Mouse (Mus musculus) erythroblast, embryonic 14.5 days (primary cell): ENCODE results near the gene Ifitm6.

Experiments
- GATA1 ChIP-seq: IDR thresholded peaks from 2 replicates; pipeline ENCODE4 v1.6.1; 2012; ENCODE audit warnings: low read length, inconsistent platforms, mixed read lengths
- TAL1 ChIP-seq: IDR thresholded peaks from 3 replicates; pipeline ENCODE4 v1.6.1; 2012; ENCODE audit warnings: low read length, inconsistent platforms, mixed read lengths

DNA sequence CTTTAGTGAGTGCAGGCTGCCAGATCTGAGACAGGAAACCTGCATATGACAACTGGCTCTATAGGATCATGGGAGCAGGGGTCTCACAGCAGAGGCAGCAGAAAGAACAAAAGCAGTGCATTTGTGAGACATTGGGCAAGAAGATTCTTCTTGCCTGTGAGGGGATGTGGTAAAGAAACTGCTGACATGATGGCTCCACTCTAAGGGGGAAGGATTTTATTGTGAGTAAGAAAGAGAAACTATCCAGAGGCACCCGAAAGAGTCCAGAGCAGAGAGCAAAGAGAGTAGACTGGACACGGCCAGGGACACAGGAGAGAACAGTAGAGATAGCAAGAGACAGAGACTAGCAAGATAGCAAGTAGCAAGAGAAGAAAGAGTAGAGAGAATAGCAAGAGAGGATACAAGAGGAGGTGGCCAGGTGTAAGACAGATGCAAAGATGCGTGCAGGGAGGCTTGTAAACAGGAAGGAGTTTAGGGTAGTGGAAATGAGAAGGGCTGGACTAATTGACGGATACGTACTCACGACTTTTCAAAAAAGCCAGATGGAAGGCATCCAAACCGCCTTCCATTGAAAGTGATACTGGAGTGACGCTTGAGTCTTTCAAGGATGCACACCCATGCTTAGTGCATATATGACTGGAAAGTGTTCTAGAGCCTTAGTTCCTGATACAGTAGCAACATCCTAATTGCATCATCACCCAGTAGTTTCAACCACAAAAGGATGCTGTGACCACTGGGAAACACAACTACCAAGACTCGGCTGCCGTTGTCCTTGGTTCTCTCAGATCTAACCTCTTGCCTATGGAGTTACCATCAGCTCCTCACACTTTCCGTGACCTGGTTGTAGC is 18.6 kb downstream of the Ifitm6 start:
- TF ChIP-seq GATA1 (no peak), TAL1 (no peak)
